Mouse (Mus musculus) E14TG2a.4 (cell line): ENCODE measurements around the gene Zfp248.

Source experiments
- CTCF ChIP-seq: conservative IDR thresholded peaks from 2 replicates; pipeline ENCODE4 v1.5.1; 2014; ENCODE audit warnings: low read length
- NANOG ChIP-seq: IDR thresholded peaks from 2 replicates; pipeline ENCODE4 v1.6.1; 2014; ENCODE audit warnings: borderline replicate concordance, low read length, mixed read lengths
- POU5F1 ChIP-seq: IDR thresholded peaks from 2 replicates; pipeline ENCODE4 v1.6.1; 2014; ENCODE audit warnings: low read length, borderline replicate concordance

- peak; percentile 80 for TF ChIP-seq CTCF
- no peak for TF ChIP-seq NANOG
- TF ChIP-seq POU5F1 = no peak
These were observed 75.7 kb downstream of the Zfp248 start for GRCm38 (mm10) chr6:118379451-118380167.
